Mouse (Mus musculus) heart, postnatal 0 days (tissue): Measurements from ENCODE around the gene Hormad2.

Experiments
- CTCF ChIP-seq: IDR thresholded peaks from 2 replicates; pipeline ENCODE4 v1.5.1; 2016; ENCODE audit warnings: antibody characterized with exemption, control low read depth, low read depth
- EP300 ChIP-seq: IDR thresholded peaks from 2 replicates; pipeline ENCODE4 v1.6.1; 2016; ENCODE audit warnings: antibody characterized with exemption, low read depth

DNA sequence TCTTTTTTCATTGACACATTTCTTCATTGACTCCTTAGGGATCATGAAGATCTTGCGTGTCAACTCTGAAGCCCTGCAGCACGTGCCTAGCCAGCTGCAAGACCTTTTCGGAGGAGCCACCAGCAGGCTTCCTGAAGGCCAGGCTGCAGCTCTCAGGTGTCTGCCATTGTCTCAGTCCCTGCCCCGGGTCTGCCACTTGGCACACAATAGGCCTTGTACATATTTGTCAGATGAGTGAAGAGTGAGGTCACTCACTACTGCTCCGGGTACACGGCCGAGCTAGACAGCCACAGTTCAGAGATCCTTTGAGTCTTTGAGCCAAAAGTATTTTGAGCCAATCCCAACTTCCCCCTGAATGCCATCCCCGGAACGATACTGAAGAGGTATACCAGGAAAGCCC lies 137.9 kb downstream of the Hormad2 start:
- no peak for TF ChIP-seq CTCF
- TF ChIP-seq EP300, result no peak
